Mouse (Mus musculus) adrenal gland, postnatal 4 days (tissue): ENCODE data around the gene Mgea5. TPM values are rescaled to one million over a fixed set of nuclear protein-coding genes. Genes with fewer than 3 reads are reported as not detected.
A peak's percentile ranks its signal among the peaks of the same experiment; 100 is the strongest.
"Not testable (repeated sequence)": the region's sequence is repeated elsewhere in the genome, so short reads cannot be mapped to it uniquely, and the experiment has no call there.

Source experiments
- DNase-seq, 2 experiments: peaks; one replicate each; pipeline ENCODE4 v3.0.0; 2021 to 2022; ENCODE audit warnings: low spot score in 2 of 2, mixed read lengths in 2 of 2
- long read RNA-seq, 2 experiments: library from polyadenylated mRNA; stranded (forward); transcript quantifications; one replicate each; pipeline ENCODE4 v2.0.0; 2021
- total RNA-seq, 2 experiments: library from RNA; stranded (reverse); gene quantifications; 2 replicates each; pipeline ENCODE4 v1.2.3; 2021

Gene Mgea5
- 100 to 1,000 TPM; 105 to 123 TPM for total RNA-seq
- long read RNA-seq, experiment 1, full-length matches to known transcripts, result 2 of 6 reads
- long read RNA-seq, experiment 1, partial matches to known transcripts, result 0 of 6 reads
- long read RNA-seq, experiment 1, other reads (novel, unspliced or antisense), result 4 of 6 reads
- long read RNA-seq, experiment 2, full-length matches to known transcripts, result 90 of 149 reads
- long read RNA-seq, experiment 2, partial matches to known transcripts, result 41 of 149 reads
- long read RNA-seq, experiment 2, other reads (novel, unspliced or antisense), result 18 of 149 reads

DNA sequence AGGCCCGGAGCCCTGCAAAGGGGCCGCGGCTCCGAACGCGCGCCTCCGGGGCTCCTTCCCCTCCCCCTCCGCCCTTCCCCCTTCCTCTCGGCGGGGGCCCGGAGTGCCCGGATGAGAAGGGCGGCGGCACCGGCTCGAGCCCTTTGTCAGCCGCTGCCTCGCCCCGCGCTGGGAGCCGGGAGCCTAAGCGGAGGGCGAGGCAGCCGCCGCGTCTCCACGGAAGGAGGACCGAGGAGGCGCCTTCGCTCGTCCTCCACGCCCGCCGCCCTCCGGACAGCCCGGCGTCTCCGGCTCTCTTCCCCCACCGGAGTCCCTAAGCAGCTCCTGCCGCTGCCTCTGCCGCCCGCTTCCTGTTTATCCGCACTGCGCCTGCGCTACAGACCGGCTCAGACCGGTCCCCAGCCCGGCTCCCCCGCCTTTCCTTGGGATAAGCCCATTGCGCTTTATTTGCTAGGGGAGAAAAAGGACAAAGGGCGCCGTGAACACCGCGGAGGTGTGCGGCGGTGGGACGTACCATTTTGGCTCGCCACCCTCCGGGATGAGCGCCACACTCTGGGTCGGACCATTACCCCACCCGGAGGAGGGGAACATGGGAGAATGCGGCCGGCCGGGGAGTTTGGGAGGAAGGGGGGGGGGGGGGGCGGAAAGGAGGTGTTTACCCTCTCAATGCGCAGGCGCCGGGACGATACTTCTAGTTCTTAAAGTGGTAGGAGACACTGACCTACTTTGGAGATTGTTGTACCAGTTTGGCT lies at the start of gene Mgea5:
TSS of gene Mgea5 (minus strand) at position 657 of the 752 bp plus-strand sequence.
- DNase-seq, result peak; percentile 86 to 96

DNA sequence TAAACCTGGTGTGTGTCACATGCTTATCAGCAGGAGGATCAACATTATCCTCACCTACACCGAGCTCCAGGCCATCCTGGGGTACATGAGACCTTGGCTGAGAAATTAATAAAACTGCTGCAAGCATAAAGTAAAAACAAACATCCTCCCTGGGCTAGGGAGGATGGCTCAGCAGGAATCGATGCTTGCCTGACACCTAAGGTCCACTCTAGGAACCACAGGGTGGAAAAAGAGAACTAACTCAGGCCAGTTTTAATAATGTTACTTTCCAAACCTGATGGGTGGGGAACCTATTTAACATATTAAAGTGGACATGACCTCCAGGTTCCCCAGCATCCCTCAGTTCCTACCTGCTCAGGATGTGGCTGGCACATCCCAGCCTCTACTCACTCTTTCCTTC lies 47.0 kb upstream of the Mgea5 start:
- no peak for DNase-seq

DNA sequence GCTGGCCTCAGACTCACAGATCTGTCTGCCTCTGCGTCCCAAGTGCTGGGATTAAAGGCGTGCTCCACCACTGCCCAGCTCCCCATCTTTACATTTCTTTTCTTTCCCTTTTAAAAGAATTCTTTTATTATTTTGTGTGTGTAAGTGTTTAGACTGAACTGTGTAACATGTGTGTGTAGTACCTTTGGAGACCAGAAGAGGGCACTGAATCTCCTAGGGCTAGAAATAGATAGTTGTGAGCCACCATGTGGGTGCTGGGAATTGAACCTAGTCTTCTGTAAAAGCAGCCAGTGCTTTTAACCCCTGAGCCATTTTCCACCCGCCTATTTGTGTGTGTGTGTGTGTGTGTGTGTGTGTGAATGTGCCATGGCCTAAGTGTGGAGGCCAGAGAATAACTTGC lies 44.1 kb upstream of the Mgea5 start:
- DNase-seq, result no peak

GRCm38 (mm10) chr19:45827125-45827524 lies 43.5 kb upstream of the Mgea5 start:
- DNase-seq, result no peak

DNA sequence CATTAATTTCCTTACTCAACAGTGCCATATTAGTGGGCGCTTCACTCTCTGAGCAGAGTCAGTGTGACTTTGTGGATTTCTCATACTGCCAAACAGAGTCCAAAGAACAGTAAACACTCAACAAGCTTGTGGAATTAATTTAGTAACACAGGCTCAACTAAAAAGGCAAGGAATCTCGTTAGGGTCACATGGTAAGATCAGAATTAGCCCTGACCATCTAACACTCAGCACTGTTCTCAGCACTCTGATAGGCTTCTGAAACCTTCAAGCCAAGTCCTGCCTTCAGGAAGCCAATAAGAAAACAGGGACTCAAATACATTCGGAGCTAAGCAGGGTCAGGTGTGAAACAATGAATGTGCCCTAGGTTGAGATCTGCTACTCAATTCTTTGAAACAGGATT lies 42.5 kb upstream of the Mgea5 start:
- no peak for DNase-seq

DNA sequence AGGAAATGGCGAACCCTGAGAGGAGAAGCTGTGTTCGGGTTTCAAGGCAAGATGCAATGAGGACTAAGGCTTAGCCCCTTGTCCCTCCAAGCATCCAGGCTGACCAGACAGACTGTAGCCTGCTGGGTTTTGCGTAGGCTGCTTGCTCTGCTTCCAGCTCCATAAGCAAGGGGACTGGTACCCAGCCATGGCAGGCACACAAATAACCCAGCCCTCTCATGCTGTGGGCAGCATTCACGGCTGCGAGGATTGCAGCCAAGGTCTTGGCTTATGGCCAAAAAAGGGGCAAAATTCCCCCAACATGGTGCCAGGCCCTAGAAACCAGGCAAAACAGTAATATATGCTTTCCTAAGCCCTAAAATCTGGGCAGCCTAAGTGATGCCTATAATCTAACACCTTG lies 38.2 kb upstream of the Mgea5 start:
- DNase-seq, result no peak

DNA sequence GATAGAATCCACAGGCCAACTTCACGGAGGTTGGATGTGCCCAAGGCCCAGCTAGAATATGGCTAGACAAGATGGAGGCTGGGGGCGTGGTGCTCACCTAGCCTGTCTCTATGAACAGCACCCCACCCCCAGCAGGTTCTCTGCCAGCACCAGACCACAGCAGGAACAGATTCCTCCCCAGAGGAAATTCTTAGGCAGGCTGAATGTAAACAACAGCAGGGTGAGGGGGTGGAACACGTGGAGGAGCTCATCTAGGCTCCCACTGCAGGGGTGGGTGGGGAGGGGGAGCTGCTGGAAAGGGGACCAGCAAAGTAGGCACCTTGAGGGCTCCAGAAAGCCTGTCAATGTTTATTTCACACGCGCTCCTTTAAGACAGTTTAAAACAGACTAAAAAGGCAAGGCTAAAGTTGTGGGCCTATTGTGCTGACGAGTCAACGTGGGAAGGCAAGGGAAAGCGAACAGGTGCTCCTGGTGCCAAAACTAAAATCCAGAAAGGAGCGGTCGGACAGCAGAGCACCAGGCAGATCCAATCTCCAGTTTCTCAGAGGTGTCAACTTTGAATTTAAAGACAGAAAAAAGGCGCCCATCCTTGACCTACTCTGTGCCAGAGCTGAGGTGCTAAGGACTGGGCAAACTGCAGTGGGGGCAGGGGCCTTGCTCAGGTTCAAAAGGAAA lies 34.3 kb upstream of the Mgea5 start:
- no peak for DNase-seq

DNA sequence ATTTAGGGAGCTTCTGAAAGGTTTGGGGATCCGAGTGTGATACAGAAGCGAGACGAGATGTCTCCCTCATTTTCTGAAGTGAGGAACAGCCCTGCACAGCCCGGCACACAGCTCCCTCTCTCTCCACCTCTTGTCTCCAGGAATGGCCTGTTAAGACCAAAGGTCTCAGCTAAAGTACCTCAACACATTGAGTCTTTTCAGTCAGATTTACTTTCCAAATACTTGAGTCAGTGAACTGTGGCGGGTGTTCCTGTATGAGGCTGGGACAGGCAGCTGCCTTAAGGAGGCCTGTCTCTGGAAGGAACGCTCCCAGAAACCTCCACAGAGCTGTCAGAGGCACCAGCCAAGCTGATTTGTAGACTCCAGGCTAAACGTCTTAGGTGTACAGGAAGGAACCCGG lies 33.1 kb upstream of the Mgea5 start:
- no peak for DNase-seq

GRCm38 (mm10) chr19:45815831-45816405 lies 32.3 kb upstream of the Mgea5 start, which contains the start of gene Kcnip2:
Kcnip2 (minus strand) TSS chr19:45816061.
- DNase-seq, result no peak

DNA sequence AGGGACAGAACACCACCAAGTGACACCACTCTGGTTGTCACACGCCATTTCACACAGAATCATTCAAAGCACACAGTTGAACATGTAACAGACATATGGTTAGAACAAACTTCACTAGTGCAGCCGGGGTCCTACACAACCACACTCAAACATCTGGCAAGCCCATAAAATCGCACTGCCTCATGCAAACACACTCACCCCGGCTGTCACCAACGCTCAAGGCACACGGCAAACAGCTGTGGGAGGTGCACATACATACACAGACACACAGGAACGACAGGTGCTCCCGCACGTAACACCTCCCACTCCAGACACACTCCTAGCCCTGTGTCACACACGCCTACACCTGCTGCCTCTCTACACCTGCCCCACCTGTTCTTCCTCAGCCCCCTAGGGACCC lies 31.5 kb upstream of the Mgea5 start:
- DNase-seq, result no peak

DNA sequence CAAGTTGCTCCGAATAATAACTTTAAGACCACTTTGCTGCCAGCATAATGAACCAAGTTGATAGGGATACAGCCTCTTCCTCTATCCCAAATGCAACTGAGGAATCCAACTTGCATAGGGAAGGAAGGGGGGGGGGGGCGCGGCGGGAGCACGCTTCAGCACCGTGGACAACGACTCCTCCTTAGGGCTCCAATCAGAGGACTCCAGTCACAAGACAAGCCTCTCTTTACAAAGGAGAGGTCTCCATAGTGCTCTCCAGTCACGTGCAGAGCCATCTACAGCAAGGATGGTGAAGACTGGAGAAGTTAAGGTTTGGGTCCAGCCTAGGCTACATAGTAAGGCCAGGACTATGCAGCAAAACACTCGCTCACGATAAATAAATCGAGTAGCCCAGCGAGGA lies 30.2 kb upstream of the Mgea5 start:
- DNase-seq, result no peak

- DNase-seq, result peak; percentile 67 to 83
Observed at GRCm38 (mm10) chr19:45813263-45813662, 29.6 kb upstream of the Mgea5 start.

GRCm38 (mm10) chr19:45812673-45813252 lies 29.1 kb upstream of the Mgea5 start:
- DNase-seq, result no peak

DNA sequence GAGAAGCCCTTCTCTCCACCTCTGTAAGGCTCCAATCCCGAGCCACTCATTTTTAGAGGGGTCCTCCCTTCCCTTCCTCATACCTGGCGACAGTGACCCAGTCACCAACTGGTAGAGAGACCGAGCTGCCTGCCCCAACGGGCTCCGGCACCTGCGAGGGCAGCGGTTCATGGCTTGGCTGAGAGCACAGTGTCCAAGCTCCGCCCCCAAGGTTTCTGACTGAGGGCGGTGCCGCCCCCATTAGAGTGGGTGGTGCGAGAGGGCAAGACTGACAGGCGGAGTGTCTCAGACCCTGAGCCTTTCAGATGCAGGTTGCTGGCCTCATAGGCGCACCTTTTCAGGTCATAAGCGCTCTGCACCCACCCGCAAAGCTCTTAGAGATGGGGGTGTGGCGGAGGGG lies 28.5 kb upstream of the Mgea5 start:
- peak in 1 of 2 experiments; percentile 47 for DNase-seq

DNA sequence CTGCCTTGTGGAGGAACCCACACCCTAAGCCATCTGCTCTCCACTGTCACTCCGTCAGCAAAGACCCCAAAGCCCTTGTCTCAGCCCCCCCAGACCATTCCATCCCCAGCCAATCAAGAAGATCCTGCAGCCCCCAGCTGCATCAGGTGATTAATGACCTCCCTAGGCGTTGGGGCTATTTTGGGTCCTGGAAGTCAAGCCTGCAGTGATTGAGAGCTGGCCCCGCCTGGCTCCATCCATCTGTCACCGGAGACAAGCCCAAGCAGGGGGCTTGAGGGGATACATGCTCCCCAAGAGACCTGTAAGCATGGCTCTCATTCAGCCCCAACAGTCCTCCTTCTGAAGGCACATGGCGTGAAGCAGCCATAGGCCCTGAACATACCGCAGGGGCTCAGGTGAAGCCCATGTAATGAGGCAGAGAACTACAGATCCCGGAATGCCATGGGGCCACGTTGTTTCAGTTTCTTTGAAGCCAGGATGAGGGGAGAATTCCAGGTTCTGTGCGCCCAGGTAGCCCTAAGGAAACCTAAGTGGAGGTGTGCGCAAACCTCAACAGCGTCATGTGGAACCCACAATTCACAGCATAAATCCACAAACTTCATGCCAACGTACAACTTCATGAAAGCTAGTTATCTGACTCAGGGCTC lies 27.5 kb upstream of the Mgea5 start:
- DNase-seq, result no peak

- DNase-seq, result no peak
Observed at GRCm38 (mm10) chr19:45807732-45808131, 24.1 kb upstream of the Mgea5 start.

DNA sequence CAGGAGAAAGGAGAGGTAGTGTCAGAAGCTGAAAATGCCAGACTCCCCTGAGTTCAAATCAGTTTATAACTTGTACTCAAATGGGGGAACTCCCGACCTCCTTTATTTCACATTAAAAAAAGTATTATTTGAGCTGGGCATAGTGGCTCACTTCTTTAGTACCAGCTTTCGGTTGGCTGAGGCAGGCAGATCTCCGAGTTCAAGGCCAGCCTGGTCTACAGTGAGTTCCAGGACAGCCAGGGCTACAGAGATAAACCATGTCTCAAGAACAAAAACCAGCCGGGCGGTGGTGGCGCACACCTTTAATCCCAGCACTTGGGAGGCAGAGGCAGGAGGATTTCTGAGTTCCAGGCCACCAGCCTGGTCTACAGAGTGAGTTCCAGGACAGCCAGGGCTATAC lies 22.2 kb upstream of the Mgea5 start:
- DNase-seq, result not testable (repeated sequence)

DNA sequence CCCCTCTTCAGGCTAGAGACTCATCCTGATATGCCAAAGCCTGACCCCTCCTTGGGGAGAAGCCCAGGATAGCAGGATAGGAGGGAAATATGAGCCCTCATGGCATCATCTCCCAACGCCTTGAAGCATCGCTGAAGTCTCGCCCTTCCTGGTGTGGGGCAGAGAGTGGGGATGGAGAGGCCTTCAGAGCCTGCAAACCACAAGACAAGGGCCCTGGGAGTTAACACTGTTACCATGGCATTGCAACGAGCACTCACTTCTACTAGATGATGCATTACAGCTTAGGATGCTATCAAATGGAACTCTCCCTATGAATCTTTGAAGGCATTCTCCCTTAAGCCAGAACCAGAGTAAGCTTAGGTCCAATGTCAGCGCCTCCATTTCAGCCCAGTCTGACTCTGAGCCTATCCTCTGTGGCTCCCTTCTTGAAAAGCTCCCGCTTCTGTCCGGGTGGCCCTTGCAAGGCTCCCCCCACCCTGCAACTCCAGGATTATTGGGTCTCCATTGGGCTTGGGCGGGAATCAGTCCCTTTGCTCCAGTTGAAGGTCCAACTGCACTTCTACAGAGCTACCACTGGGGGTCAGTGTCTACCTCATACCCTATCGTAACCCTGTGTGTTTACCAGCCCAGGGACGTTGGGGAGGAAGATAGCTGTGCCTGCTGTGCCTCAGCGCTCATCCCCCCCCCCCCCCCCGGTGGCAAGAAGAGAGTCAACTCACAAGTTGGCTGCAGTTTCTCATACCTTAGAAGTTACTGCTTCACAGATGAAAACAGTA lies 21.1 kb upstream of the Mgea5 start:
- no peak for DNase-seq

DNA sequence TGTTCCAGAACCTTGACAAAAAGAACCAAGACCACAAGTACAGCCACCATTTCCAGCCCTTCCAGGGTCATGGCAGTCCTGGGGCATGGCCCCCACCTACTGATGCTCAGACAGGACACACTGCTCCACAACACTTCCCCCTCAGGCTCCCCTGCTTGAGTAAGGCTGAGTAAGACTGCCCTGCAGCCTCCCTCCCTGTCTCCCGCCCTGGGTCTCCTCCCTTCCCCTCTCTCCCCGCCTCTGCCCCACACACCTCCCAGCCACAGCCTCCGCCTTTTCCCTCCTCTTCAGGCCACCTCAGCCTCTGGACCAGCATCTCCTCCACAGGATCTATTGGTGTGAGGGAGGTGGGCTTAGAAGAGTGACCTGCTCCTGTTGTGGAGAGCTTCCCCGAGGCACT lies 19.8 kb upstream of the Mgea5 start:
- no peak for DNase-seq

DNA sequence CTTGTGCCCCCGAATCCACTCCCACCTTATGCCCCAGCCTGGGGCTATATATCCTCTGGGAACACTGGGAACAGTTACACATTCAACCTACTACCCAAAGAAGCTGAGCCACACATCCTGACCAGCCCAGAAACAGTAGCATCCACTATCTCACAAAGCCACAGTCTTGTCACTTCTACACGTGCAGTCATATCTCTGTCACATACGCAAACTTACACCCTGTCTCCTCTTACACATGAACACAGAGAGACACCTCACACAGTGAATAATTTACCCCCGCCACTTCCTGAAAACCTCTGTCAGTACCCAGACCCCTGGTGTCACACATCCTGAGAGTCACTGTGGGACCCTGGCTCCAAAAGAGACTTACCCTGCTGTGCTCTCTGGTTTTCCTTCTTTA lies 19.1 kb upstream of the Mgea5 start:
- DNase-seq, result no peak
